Mouse (Mus musculus) heart, postnatal 10 days (tissue): ENCODE data around the gene Parg. TPM values are rescaled to one million over a fixed set of nuclear protein-coding genes. Genes with fewer than 3 reads are reported as not detected.

Experiments used
- DNase-seq, 2 experiments: peaks; one replicate each; pipeline ENCODE4 v3.0.0; 2021
- intact Hi-C: fragments of 180-260 bp; cut with DNase I; formaldehyde crosslinking; loops from one replicate; pipeline ENCODE4 v1.15.1; 2025
- total RNA-seq, 2 experiments: library from RNA; stranded (reverse); gene quantifications; 2 replicates each; pipeline ENCODE4 v1.2.3; 2021

The Parg gene
- total RNA-seq, 2 experiments from 2014 or later = 24.3 to 29.6 TPM

DNA sequence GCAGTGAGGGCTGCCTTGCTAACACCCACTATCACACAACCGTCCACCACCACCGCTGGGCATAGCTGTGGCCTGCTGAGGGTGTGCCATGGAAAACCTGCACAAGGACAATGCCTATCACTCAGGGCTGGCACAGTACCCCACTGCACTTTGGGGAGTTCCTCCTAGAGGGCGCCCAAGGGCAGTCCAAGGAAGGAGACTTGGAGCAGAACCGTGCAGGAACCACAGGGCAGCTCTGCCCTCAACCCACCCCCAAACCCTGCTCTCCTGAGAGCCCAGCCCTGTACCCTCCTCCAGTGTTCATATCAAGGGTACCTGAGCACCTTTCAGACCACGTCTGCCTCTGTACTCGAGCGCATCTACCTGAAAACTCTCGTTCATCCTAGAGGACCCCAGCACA lies 108.1 kb downstream of the Parg start:
- peak; percentile 50 to 58 for DNase-seq
- intact Hi-C loops = loop anchor here (5.0 kb wide), 1 partner anchor 162 kb away; no protein-coding TSS in a partner anchor

DNA sequence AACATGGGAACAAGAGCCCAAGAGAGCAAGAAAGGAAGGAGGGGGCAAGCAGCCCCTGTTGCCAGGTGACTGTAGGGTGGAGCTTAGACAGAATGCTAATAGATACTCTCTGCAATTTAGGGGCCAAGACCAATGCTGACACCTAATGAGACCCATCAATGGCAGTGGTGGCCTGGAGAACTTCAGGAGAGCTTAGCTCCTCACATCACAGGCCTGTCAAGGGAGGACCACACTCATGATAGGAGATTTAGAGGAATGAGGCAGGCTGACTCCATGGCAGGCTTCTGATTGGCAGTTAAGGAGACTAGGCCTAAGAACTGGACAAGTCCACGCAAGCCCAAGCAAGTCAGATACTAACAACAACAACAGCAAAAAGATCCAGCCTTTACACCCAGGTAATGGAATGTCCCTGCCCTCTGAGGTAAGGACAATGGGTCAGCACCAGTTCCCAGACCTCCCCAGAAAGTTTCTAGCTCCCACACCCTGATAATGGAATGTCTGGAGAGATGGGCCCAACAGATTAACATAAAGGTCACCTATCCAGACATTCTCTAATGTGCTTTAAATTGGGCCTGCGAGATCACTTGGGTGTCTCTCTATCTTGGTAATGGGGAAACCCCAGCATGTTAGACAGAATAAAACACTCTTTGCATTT lies 109.8 kb downstream of the Parg start:
- no peak for DNase-seq
- intact Hi-C loops = loop anchor here (5.0 kb wide), 1 partner anchor 161 kb away; no protein-coding TSS in a partner anchor

DNA sequence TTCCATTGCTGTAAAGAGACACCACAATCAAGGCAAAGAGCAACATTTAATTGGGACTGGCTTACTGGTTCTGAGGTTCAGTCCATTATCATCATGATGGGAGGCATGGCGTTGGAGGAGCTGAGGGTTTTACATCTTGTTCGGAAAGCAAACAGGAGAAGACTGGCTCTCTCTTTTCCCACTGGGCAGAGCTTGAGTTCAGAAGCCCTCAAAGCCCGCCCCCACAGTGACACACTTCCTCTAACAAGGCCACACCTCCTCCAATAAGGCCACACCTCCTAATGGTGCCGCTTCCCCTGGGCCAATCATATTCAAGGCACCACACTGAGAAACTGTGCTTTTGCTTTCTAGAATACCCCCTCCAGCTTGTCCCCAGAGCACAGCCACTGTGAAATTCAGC lies 116.1 kb downstream of the Parg start:
- intact Hi-C loops = no loop called here
- no peak for DNase-seq

DNA sequence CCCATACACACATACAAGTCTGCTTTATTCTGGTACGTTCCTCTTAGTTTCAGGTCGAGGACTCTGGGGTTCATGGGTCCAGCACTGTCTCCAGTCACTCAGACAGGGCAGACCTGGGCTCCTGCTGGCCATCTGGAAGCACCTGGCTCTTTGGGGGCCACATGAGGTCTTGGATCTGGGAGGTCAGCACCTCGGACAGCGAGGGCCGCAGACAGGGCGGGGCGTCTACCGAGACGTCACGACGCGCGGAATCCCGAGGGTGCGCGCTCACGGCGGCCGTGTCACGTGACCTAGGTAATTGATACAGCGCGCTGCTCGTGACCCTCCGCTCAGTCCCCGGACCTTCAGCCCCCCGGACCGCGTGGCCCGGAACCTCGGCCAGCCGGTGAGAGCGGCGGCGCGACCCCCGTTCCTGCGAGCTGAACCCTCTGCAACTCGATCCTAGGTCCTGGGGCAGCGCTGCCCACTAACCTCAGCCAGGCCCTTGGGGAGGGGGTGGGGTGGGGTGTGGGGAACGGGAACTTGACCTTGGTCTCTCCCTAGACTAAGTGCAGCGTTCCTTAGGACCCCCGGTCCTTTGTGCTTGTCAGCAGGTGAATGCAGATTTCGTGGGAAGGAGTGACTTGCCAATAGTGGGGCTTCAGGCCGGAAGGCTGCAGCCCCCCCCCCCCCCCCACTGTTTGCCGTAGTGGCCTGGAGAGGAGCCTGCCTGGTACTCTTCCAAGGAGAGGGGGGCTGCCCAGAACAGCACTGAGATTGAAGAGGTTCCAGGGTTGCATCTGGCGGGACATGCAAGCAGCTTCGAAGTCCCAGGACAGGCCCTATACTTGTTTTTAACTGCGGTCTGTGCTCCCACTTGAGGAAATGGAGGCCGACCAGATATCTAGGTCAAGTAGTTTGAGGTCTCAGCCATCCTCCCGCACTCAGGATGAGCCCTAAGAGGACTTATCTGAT lies 120.3 kb downstream of the Parg start, which contains the start of gene Ogdhl:
Gene Ogdhl (plus strand): TSS at position 288 of the 954 bp plus-strand sequence.
- intact Hi-C loops = no loop called here
- peak; percentile 75 to 80 for DNase-seq

DNA sequence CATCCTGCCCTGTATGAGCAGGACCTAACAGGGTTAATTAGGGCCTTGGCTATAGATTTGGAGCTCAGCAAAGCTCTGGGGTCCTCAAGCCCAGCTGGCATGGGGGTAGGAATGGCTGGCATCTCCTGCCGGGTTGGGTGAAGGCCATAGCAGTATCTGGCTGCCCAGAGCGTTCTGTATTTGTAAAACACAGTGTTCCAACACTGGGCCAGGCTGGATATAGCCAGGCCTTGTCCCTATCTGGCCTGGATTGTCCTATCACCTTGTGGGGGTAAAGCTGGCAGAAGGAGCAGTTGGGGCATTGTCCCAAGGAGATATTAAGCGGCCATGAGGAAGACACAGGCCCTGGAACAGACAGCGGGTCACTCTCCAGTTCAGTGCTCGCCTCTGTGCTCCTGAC lies 121.5 kb downstream of the Parg start:
- intact Hi-C loops = no loop called here

DNA sequence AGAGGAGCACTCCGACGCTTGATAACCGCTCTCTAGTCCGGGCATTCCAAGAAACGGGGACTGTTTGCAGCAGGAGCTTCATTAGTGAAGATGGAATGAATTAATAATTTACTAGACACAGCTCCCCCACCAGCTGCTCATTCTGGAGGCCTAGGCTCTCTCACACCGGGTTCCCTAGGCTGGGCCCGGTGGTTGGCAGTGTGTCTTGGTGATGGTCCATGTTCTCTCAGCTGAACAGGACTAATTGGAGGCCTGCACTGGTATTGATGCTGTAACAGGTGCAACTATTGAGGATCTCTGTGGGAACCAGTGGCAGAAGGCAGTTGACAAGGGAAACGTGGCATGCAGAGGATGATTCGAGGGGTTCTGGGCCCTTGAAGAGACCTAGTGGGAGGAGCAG lies 125.6 kb downstream of the Parg start:
- intact Hi-C loops = no loop called here

More for the DNA sequence above, 121.5 kb downstream of the Parg start:
- DNase-seq = no peak

DNA sequence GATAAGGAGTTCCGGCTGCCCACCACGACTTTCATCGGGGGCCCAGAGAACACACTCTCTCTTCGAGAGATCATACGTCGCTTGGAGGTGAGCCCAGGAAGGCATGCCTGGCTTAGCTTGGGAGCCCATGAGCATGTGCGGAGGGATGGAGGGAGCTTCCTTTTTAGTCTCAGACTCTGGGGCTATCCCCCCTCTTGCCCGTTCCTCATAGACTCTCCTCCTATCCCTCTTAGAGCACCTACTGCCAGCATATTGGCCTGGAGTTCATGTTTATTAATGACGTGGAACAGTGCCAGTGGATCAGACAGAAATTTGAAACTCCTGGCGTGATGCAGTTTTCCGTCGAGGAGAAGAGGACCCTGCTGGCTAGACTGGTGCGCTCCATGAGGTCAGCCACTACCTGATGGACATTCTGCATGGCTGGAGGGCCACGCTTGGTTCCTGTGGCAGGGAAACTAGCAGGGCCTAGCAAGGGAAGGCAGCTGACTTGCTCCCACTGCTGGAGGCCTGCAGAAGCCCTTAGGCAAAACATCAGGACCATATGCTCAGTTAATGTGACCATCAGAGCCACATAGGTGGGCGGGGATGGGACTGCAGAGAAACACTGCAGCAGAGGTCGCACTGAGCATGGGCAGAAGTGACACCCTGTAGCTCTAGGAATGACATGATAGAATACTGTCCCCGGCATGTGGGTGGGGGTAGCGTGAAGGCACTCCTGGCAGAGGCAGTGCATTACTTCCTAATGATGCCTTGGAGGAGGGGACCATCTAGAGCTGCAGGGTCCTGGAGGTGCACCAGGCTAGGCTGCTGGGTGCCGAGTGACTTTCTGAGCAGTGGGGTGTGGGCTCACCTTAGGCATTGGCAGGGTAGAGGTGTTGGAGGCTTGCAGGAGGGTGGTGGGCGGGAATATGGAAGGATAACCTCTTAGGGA lies 131.0 kb downstream of the Parg start:
- no peak for DNase-seq
- intact Hi-C loops = no loop called here

More for the DNA sequence above, 125.6 kb downstream of the Parg start:
- DNase-seq = no peak

DNA sequence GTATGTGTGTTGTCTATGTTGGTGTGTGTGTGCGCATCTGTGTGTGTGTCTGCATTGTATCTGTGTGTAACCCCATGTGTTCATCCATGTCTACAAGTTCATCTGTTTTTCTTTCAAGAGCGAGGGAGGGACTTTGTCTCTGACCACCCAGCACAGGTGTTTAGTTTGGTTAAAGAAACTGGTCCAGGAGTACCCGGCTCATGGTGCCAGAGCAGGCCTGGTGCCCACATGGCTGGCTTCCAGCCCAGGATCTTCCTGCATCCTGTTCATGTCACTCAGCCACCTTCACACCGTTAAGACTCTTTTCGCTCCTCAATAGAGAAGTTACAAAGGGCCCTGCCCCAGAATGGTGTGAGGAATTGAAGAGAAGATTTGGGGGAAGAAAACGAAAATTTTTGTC lies 134.3 kb downstream of the Parg start:
- intact Hi-C loops = no loop called here
- no peak for DNase-seq

DNA sequence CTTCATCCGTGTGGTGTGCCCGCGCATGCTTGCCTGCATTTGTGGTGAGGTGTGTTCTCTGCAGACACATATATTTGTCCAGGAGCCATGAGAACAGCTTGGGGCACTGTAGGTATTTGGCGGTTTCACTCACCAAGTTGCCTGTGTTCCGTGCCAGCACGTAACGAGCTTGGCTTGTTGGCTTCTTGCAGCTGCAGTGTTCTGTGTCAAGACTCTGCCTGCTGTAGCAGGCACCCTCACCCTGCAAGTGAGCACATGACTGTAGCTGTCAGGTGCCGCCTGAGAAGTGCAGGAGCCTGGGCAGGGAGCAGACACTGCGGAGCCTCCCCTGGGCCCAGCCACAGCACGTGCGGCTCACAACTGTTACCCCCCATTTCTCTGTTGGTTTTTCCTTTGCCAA lies 134.8 kb downstream of the Parg start:
- DNase-seq = peak in 1 of 2 experiments; percentile 2
- intact Hi-C loops = no loop called here

DNA sequence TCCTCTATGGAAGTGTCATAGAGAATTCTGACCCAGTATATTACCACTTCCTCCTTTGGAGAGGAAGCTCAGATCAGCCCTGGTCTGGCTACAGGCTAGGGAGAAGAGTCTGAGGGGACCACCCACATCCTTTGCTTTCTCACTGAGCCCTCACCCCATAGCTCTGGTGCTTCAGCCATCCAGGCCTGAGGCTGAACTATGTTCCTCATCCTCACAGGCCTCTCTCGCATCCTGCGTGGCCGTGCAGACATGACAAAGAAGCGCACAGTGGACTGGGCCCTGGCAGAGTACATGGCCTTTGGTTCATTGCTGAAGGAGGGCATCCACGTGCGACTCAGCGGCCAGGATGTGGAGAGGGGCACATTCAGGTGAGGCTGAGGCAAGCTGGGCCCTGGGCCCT lies 140.1 kb downstream of the Parg start:
- intact Hi-C loops = no loop called here
- DNase-seq = no peak

DNA sequence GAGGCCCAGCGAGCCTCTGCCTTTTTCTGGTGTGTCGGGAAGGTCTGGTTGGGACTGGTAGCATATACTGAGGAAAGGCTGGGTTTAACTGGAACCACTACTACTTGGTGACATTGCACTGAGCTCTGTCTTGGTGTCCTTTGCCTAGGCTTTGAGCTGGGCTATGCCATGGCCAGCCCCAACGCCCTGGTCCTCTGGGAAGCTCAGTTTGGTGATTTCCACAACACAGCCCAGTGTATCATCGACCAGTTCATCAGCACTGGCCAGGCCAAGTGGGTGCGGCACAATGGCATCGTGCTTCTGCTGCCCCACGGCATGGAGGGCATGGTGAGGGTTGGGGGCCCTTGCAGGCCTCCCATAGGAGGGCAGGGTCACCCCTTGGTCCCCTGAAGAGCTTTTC lies 142.4 kb downstream of the Parg start:
- intact Hi-C loops = no loop called here
- DNase-seq = no peak

DNA sequence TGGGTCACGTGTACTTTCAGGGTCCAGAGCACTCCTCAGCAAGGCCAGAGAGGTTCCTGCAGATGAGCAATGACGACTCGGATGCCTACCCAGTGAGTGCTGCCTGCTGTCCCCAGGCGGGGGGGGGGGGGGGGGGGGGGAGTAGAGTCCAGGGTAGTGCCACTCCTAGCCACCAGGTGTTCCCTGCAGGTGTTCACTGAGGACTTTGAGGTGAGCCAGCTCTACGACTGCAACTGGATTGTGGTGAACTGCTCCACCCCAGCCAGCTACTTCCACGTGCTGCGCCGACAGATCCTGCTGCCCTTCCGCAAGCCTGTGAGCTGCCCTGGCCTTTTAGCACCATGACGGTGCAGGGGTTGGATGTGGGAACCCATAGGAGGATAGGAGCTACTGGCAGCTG lies 142.9 kb downstream of the Parg start:
- no peak for DNase-seq
- intact Hi-C loops = no loop called here

Other genes starting within 250 kb of the Parg start
- 10 to 100 TPM; 11.6 to 13.0 TPM for gene Galnt15, start 173.0 kb upstream of the Parg start, total RNA-seq
- 10 to 100 TPM; 45.1 to 49.3 TPM for gene Oxnad1, start 116.6 kb upstream of the Parg start, total RNA-seq
- gene Dph3, start 116.2 kb upstream of the Parg start, total RNA-seq = 10 to 100 TPM; 83.4 to 83.7 TPM
- gene Msmb, start 59.9 kb upstream of the Parg start, total RNA-seq = not detected
- 100 to 1,000 TPM; 112 to 129 TPM for gene Ncoa4, start 42.1 kb upstream of the Parg start, total RNA-seq
- gene Timm23, start 51 bp upstream of the Parg start, total RNA-seq = 100 to 1,000 TPM; 159 to 184 TPM
- gene Ogdhl, start 120.1 kb downstream of the Parg start, total RNA-seq = 10 to 100 TPM; 13.3 to 14.2 TPM
- gene 1700024G13Rik, start 186.4 kb downstream of the Parg start, total RNA-seq = not detected